Mouse (Mus musculus): ENCODE results near the gene Rad18. TPM values are rescaled to one million over a fixed set of nuclear protein-coding genes. Genes with fewer than 3 reads are reported as not detected.
A peak's percentile ranks its signal among the peaks of the same experiment; 100 is the strongest.
"Not testable (repeated sequence)": the region's sequence is repeated elsewhere in the genome, so short reads cannot be mapped to it uniquely, and the experiment has no call there.

Gene Rad18
- 1 to 10 TPM; 7.4 to 8.9 (median 8.1) TPM for total RNA-seq (2022)

- peak; percentile 68 to 80 for DNase-seq (ENCODE audit: low spot score in 2 of 2)
Observed at GRCm38 (mm10) chr6:112696056-112696950, at the start of gene Rad18. TSS of gene Rad18 (minus strand) at chr6:112696686.

DNA sequence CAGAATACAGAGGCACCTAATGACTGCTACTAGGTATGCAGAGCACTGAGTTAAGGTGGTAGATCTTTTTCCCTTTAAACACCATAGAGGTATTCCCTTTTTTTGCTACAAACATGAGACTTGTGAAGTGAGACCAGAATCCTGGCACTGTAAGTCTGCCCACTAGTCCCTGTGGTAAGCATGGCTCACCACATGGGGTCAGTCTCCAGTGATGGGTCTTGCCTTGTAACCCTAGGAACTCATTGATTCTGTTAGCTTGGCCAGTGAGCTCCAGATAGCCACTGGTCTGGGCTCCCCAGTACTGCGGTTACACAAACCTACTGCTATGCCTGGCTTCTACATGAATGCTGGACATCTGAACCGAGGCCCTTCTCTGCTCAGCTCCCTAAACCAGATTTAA is 45.8 kb upstream of the Rad18 start:
- DNase-seq (ENCODE audit: low spot score in 2 of 2): no peak

GRCm38 (mm10) chr6:112741766-112742165 is 45.3 kb upstream of the Rad18 start:
- DNase-seq (ENCODE audit: low spot score in 2 of 2): no peak

DNA sequence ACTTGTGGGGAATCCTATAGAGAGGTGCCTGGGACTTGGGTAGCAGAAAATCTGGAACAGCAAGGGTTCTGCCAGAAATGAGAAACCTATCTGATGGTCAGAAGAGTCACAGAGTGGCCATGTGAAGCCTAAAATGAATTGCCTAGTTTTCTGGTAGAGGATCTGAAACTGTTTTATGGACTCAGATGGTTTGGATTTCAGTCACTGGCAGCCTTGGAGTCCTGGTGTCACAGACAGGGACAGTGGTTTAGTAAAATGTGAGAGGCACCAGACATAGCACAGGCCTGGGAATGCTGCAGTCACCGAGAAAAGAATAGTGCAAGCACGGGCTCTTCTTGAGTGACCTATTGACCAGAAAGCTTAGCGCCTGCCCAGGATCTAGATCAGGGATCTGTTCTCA is 43.1 kb upstream of the Rad18 start:
- no peak for DNase-seq (ENCODE audit: low spot score in 2 of 2)

DNA sequence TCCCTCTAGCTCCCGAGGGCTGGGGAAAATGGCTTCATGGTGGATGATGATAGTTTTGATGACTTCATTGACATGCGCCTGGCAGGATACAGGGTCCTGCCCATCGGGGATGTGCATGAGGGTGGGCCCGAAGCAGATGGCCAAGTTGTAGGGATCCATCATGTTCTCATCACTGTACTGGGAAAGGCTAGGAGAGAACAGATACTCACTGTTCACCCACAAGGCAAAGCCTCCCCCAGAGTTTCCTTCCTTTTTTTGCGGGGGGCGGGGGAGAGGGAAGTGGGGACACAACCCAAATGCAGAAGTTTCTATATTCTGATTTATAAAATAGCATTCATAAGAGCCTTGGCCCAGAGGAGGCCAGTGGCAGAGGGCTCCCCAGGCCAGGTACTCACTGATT is 42.4 kb upstream of the Rad18 start:
- DNase-seq (ENCODE audit: low spot score in 2 of 2): peak; percentile 53 to 59

GRCm38 (mm10) chr6:112736471-112736870 is 40.0 kb upstream of the Rad18 start:
- no peak for DNase-seq (ENCODE audit: low spot score in 2 of 2)

DNA sequence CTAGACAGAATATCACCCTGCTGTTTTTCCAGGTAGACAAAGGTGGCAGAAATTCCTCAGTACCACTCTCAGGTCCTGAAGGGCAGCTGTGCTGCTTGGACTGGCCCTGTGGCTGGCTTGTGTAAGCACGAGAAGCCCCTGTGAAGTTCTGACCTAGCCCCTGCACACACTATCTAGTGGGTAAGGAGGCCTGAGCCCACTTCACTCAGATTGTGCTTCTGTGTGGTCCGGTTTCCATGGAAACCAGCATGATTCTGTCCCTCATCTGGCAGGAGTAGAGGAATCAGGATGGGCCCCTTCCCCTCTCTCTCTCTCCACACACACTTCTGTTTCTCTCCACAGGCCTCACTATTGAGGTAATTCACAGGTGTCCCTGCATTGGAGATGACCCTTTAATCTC is 38.6 kb upstream of the Rad18 start:
- DNase-seq (ENCODE audit: low spot score in 2 of 2): no peak

DNA sequence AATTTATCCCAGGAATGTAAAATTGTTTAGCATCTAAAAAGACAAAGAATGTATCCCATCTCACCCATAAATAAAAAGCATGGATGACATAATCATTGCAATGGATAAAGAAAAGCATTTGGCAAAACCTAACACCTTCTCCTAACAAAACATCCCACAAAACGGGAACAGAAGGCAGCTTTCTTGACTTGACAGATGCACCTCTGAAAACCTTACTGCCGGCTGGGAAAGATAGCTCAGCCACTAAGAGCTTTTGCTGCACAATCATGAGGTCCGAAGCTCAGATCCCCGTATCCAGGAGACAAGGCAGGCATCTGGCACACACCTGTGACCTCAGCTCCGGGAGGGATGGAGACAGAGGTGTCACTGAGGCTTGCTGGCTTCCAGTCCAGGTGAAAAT is 37.5 kb upstream of the Rad18 start:
- no peak for DNase-seq (ENCODE audit: low spot score in 2 of 2)

- DNase-seq (ENCODE audit: low spot score in 2 of 2): no peak
Observed at GRCm38 (mm10) chr6:112732434-112732833, 35.9 kb upstream of the Rad18 start.

GRCm38 (mm10) chr6:112731386-112731785 is 34.9 kb upstream of the Rad18 start:
- DNase-seq (ENCODE audit: low spot score in 2 of 2): no peak

DNA sequence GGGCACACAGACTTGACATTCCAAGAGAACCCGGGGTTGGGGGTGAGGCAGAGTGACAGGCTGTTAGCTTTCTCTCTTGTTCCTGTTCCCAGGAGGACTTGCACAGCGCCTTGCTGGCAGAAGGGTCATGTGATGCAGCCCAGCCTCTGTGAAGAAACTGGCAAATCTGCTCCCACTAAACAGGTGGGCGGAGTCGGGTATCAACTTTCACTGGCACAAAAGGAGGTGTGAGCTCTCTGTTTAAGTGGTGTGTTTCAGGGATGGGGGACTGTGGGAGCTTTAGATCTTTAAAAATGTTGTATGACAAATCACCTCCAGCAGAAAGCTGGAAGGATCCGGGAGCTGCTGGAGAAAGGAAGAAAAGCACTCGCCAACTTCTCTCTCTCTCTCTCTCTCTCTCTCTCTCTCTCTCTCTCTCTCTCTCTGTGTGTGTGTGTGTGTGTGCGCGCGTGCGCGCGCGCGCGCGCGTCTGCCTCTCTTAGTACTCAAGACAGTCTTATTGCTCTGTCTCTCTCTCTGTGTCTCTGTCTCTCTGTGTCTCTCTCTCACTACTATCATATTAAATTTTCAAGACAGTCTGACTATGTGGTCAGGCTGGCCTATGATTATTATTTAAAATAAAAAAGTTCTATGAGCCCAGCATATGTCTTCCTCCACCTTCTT is 32.4 kb upstream of the Rad18 start:
- peak; percentile 73 to 78 for DNase-seq (ENCODE audit: low spot score in 2 of 2)

DNA sequence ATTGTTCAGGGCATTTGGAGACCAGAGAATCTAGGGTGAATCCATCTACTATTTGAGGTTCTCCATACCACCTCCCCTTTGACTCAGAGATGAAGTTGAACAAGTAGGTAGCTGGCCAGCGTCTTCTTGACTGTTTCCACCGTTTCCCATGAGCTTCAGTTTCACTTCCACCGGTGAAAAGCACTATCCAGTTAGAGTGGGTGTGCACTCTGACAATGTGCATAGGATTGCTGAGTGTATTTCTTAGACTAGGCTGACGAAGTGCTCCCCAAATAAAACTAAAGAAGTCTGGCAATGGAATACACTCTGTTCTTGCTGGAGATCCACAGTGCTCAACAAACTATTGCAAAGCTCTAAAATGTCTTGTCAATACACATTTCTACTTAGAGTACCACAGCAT is 29.0 kb upstream of the Rad18 start:
- no peak for DNase-seq (ENCODE audit: low spot score in 2 of 2)

- no peak for DNase-seq (ENCODE audit: low spot score in 2 of 2)
Observed at GRCm38 (mm10) chr6:112720409-112721080, 24.1 kb upstream of the Rad18 start.

DNA sequence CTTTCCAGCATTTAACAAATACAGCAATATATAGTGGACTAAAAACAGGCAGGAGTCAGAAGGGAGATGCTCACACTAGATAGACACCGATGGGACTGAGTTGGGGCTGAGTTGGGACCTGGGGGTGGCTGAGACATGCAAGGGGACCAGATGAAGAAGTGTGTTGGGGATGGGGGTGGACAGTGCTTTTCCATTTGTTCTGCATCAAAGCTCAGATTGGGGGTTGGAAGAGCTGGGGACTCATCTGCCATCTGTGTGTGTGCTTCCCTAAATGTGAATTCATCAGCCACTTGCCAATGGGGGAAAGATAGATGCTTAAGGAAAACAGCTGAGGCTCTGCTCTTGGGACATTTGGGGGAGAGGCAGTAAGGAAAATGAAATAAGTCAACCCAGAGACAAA is 23.5 kb upstream of the Rad18 start:
- peak; percentile 66 to 67 for DNase-seq (ENCODE audit: low spot score in 2 of 2)

GRCm38 (mm10) chr6:112717168-112717567 is 20.7 kb upstream of the Rad18 start:
- DNase-seq (ENCODE audit: low spot score in 2 of 2): no peak

DNA sequence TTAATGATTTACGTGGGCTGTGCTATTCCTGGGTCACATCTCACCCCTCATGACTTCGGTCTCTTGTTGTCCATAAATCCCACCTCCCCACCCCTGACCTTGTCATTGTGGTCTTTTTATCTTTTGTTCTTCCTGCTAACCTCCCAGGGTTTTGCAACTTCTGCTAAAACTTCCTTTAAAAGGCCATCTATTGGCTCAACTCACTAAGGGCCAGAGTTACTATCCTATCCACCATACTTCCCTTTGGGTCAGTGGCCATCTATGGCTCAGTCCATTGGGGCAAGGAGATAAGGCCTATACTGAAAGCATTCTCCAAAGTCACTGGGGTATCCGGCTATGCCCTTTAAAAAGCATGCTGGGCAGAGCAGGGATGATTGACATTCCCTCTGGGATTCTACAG is 17.5 kb upstream of the Rad18 start:
- DNase-seq (ENCODE audit: low spot score in 2 of 2): no peak

DNA sequence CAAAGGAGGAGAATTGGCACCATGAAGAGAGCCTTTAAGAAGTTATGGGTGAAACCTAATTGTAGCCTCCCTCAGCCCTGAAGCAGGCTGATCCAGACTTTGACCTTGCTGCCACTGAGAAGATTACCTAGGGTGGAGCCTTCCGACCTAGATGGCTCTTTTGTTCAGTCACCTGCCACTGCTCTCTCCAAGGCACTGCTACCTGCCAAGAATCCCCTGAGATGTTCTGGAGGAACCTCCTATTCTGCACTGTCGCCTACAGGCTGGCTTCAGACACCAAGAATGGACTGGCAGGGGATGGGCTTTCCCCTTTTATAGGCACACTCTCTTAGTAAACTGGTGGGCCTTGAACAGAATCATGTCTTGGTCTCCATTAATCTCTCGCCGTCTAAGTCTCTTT is 5.8 kb upstream of the Rad18 start:
- DNase-seq (ENCODE audit: low spot score in 2 of 2): not testable (repeated sequence)

GRCm38 (mm10) chr6:112700392-112700791 is 3.9 kb upstream of the Rad18 start:
- peak in 1 of 2 experiments; percentile 64 for DNase-seq (ENCODE audit: low spot score in 2 of 2)

- DNase-seq (ENCODE audit: low spot score in 2 of 2): no peak
Observed at GRCm38 (mm10) chr6:112699115-112699514, 2.6 kb upstream of the Rad18 start.

- DNase-seq (ENCODE audit: low spot score in 2 of 2): no peak
Observed at GRCm38 (mm10) chr6:112694492-112694891, 2.0 kb downstream of the Rad18 start.

GRCm38 (mm10) chr6:112691523-112691922 is 5.0 kb downstream of the Rad18 start:
- DNase-seq (ENCODE audit: low spot score in 2 of 2): no peak

DNA sequence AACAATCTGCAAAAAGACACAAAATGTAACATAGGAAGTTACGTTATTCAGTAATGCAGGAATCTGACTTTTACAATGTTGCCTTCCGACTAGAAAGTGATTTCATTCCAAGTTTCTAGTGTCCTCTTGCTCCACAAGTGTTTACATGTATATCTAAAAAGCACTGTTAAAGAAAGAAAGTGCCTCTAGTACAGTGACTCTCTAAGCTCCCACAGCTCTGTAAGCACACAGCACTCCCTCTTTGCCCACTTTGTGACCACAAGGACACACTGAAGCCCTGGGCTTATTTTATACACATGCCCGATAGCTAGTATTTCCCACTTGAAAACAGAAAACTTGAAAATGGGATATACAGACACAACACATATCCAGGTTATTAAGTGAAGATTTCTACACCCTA is 8.5 kb downstream of the Rad18 start:
- DNase-seq (ENCODE audit: low spot score in 2 of 2): no peak

Data from layer of hippocampus, adult 8-10 months (tissue).